Mouse (Mus musculus): ENCODE data around the gene Vash1.
A peak's percentile ranks its signal among the peaks of the same experiment; 100 is the strongest.

Gene Vash1

DNA sequence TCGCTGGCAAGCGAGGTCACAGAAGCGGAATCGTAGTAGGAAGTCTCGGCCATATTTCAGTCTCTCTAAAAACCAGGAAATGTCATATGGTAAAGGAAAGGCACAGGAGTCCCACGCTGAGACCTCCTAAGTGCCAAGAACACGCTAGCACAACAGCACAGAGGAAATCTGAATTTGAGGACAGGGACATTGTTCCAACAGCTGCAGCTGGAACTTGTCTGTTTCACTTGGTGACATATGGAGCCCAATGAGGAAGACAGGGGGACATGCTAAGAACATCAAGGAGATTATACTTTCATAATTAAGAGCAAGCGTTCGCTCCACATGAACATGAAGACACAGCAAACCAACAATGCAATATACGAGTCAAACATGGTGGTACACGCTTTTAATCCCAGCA lies 38.5 kb downstream of the Vash1 start:
- DNase-seq (ENCODE audit: extremely low read depth, low read depth, low spot score), result no peak

DNA sequence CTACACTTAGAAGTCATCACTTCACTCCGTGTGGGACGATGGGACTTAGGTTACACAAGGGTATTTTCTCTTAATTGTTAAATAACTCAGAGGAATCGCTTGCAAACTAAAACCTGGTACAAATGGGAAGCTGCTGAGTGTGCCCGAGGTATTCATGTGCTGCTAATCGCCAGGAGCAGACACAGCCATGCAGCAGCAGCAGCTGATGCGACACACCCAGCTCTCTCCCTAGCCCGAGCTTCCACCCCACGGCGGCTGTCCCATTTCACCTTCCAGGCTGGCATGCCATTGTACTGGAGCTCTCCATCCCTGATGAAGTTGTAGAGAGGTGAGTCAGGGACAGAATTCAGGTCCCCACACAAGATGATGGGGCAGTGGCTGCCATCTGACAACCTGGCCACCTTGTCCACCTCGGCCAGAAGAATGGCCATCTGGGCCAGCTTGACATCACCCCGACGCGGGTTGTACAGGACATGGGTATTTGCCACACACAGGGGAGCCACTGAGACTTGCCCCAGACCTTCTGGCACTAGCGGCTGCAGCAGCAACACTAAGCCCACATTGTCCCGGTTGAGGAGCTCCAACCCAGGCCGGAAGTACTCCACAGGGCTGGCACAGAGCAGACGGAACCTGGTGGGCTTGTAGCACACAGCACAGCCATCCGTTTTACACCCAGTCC lies 41.6 kb downstream of the Vash1 start:
- no peak for DNase-seq (ENCODE audit: extremely low read depth, low read depth, low spot score)

DNA sequence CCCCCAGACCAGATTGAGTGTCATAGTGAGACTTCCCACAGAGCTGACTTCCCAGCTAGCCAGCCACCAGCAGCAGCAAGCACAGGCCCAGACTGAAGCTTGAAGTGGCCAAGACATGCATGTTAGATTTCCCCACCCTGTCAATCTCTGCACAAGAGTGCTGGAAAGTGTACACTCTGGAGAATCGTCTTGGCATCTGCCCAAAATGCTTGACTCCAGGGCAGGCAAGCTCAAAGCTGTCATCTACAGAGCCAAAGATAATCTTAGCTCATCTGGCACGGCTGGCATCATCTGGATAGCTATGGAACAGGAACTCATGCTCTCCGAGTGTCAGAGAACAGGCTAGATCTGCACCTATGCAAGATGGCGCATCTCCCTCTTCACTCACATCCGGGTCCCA lies 43.0 kb downstream of the Vash1 start:
- peak; percentile 70 for DNase-seq (ENCODE audit: extremely low read depth, low read depth, low spot score)

DNA sequence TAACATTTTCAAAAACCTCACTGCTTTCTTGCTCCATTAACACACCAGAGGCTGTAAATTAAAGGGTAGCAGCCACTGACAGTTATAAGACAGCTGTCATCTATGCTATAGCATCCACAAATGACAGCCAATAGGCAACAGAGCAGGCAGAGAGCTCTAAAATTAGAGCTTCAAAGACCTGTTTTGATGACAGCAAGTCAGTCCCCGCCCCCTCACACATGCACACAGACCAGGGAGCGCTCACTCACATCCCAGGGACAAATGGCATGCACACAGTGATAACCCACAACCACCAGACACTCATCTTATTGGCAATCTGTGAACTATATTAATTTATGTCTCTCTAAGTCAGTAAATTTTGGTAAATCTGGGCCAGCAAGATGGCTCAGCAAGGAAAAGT lies 45.8 kb downstream of the Vash1 start:
- DNase-seq (ENCODE audit: extremely low read depth, low read depth, low spot score), result no peak

DNA sequence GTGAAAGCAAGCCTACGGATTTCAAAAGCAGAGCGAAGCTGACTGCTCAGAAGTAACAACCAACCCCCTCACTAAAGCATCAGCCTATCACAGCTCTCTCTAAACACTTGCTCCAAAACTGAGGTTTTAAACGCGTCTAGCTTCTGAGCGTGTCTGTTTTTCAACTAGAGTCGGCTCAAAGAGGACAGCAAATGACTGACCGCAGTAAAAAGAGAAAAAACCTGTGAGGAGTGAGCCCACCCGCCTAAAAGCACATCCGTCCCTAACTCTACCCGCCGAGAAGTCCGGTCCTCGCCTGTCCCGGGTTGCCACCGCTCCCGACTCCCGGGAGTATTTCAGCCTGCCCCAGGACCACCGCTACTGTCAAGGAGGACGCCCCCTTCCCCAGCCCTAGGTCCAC lies 47.2 kb downstream of the Vash1 start:
- no peak for DNase-seq (ENCODE audit: extremely low read depth, low read depth, low spot score)

DNA sequence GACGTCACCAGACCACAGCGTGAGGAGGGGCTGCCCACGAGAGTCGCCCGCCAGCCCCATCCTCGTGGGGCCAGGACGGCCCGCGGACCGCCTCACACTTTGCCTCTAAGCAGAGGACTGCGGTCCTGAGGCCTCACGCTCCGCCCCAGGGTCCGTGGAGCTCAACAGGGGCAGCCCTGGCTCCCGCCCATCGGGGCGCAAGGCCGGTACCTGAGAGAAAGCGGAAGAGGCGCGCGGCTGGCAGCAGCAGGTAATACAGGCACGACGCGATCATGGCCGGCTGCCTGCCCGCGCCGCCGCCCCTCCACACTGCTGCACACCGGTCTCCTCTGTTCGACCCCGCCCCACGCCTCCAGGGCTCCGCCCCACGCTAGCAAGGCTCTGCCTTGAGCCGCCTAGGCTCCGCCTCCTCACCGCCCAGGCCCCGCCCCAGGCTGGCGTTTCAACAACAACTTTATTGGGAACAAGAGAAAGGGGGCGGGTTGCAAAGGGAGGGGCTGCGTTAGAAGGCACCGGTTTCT lies 47.7 kb downstream of the Vash1 start, which contains the start of gene Angel1:
Angel1 (minus strand) TSS at position 341 of the 521 bp plus-strand sequence.
- DNase-seq (ENCODE audit: extremely low read depth, low read depth, low spot score), result peak; percentile 45

DNA sequence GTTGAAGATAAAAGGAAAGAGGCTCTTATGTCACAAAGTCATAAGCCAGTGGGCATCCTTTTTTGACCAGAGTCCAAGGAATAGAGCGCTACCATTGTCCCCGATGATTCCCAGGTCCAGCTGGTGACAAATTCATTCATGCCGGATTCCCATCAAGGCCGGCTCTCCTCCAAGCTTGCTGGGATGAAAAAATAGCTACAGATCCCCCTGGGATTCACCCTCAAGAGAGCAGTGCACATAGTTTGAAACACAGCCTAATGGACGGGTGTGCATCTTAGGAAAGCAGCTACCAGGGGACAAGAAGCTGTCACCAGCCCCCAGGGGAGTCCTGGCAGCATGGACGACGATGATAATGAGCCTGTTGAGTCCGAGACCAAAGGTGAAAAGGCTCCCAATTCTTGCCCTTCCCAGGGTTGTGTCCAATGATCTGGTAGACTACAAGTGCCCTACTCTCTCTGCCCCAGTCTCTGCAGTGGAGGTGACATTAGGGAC lies 55.9 kb downstream of the Vash1 start, which contains the start of gene Lrrc74a:
Lrrc74a (plus strand) TSS at position 51 of the 492 bp plus-strand sequence.
- no peak for DNase-seq (ENCODE audit: extremely low read depth, low read depth, low spot score)

Measured in fat pad, adult 2 months (tissue).